Mouse (Mus musculus): Measurements from ENCODE around the gene Rab8b.

DNA sequence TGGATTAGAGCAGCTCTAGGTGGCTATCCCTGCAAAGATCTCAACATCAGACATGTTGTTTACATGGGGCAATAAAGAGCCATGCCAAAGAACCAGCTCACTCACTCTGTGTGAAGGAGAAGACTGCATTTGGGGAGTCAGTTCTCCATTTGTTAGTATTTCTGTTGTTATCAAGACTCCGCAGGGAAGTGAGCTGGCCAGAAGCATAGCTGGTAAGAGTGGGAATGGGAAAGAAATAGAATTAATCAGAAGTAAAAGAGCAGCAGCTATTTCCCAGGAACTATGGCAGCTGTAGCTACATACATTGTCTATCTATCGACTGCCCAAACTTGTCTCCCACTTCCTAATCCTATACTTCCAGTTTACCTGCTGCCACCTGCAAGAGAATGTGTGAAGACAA lies 38.7 kb downstream of the Rab8b start:
- TF ChIP-seq CTCF (IDR thresholded peaks at IDR 0.05; ENCODE audit: borderline replicate concordance, insufficient read depth, low read depth, low read length) (no peak), POLR2A (IDR thresholded peaks at IDR 0.05; ENCODE audit: borderline replicate concordance, insufficient read depth, low read length) (no peak)

Measured in cerebellum, adult 2 months (tissue).